Mouse (Mus musculus) adipocyte (in vitro differentiated cells): ENCODE results near the gene Gm29133.

Experiments used
- DNase-seq: peaks from one replicate; pipeline ENCODE4 v3.0.0-alpha.2; 2016; ENCODE audit warnings: low spot score

Gm29133 gene

GRCm38 (mm10) chr3:75747897-75748296 is at the start of gene Gm29133:
Gene Gm29133, plus strand, starts transcription at chr3:75748197.
- no peak for DNase-seq

DNA sequence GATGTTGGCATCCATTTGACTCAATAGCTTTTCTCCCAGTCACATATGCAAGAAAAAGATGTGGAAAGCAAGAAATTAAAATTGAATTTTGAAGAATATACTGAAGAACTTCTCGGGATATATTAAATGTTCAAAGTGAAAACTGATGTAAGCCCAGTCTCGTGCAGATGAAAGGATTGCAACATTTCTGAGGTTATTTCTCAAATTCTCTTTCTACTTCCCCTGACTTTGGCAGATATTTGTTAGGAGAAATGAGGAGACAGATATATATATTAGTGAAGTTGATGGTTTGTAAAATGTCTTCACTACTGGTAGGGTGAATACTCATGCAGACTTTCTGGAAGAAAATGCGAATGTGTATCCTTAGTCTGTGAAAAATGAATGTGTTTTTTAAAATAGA is 48.9 kb upstream of the Gm29133 start:
- DNase-seq, result no peak

DNA sequence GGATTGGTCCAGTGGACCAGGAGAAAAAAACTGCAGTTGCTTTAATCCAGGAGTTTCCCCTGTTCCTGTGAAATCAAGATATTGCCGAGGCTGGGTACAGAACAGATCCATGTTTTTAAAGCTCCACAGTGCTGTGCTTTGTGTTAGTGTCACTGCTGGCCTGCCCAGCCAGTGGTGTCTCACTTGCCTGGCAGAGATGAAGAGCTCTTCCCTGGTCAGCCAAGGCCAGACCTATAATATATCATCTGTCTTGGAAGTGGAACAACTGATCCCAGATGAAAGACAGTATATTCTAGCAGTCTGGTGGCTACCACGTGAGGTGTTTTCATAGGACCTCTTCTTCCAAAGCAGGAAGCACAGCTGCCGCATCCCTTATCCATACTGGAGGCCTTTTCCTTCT is 46.7 kb upstream of the Gm29133 start:
- DNase-seq, result no peak

DNA sequence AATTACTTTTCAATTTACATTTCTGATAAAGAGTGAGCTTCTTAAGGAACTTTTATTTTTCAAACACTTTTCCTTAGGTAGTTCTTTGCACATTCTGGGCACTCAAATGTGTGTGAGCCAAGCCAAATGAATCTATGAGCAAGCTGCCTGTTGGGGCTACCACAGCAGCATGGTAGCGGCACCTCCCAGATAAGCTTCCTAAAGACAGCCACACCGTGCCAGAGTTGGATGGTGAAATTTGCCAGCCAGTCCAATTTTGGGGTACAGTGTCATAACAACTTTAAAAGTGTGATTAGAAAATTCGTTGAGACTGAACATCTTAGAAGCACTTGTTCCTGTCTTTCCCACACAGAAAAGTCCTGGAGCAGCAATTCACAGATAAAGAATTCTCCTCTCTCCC is 41.5 kb upstream of the Gm29133 start:
- no peak for DNase-seq

- no peak for DNase-seq
Measured at GRCm38 (mm10) chr3:75713678-75714295, 34.2 kb upstream of the Gm29133 start.

DNA sequence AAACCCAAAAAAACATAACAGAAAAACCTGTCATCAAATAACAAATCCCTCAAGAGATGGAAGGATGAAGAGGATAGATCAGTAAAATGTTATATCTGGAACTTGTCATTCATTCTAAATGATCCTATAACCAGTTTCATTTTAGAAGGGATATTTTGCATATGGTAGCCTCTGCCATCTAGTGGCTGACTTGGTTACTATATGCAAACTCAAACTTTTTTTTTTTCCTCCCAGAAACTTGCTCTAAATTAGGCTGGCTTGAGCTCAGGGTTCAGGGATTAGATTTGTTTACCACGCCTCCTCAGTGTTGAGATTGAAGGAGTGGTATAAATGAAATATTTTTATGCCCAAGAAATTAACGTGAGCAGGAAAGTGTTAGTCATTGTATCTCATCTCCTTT is 27.3 kb upstream of the Gm29133 start:
- DNase-seq, result peak; percentile 67

DNA sequence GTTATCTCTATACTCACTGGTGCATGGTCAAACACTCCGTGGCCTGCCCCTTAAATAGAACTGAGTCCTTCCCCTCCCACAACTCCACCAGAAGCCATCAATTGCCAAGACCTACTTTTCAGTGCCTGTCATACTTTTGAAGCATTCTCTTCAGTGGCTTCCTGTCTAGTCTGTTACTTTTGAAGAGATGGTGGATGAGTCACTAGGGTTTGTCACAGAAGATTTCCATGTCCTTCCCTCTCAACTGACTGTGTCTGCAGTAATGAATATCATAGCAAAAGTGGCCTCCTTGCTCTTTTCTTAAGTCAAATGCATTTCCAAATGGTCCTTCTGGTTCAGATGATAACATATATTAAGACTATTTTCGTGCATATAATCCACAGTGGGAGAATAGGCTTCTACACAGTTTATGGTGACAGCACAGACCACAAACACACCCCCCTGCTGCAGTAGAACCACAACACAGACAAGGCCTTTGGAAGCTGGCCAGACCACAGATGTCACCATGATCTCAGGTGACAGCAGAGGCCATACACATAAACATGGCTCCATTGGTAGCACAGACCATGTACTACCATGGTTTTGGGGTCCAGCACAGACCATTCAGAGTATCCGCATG is 16.9 kb upstream of the Gm29133 start:
- no peak for DNase-seq

DNA sequence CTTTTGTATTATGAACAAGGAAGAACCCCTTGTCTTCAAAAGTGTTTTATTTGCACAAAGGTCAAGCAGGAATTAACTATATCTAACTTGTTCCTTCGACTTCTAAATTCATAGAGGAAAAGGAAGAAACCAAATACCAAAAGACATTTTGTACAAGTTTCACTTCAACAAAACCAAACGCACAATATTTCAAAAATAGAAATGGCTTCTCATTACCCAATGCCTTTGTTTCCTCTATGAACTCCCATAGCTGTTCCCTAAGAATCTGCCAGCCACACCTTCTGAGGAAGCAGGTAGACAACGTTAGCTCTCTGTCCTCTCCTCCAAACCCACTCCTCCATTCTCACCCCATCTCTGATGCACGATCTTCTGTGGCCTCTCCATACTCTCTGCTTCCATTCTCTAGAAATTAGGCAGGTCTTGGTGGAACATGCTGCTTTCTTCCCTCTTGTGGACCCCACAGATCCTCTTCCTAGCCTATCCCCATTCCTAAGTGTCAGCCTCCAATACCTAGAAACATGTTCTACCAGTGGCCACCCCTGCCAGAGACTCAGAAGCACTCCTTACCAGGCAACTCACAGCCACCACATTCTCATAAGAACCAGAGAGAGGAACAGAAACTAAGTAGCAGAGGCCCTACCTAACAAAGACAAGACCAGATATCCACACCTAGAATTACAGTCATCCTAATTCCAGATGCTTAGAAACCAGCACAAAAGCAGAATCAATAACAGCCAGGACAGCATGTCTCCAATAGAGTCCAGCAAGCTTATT is 4.1 kb upstream of the Gm29133 start:
- no peak for DNase-seq

GRCm38 (mm10) chr3:75745343-75745742 is 2.7 kb upstream of the Gm29133 start:
- DNase-seq, result no peak

DNA sequence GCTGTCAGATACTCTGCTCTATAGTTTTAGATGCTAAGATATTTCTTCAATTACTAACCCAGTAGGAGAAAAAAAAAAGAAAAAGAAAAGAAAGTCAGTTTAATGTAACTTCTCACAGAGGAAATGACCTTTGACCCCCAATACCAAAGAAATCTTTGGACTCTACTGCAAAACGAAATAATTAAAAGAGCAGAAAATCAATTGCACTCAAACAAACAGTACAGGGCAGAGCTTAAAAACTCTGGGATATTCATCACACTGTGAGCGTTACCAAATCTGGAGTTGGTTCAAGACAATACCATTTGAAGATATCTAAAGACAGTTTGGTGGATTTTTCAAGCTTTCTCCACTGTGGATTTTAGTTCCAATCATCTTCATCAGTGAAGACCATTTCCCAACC is 15.4 kb downstream of the Gm29133 start:
- no peak for DNase-seq

GRCm38 (mm10) chr3:75774253-75774652 is 26.3 kb downstream of the Gm29133 start:
- no peak for DNase-seq

DNA sequence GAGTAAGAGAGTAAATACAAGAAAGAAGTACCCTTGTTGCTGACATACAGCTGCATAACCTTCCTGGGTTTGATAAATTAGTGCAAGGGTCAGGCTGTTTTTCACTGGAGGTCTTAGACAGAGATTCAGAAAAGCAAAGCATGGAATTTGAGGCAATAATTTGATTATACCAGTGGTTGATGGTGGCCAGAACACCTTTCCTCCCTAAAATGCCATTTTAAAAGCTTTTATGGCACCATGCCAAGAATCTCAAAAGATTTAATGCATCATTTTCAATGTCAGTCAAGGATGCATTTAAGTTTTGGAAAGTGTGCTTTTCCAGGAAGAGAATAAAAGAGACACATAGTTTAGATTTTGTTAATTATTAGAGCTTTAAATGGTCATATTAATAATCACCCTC is 60.0 kb downstream of the Gm29133 start:
- DNase-seq, result no peak

GRCm38 (mm10) chr3:75823934-75824333 is 75.9 kb downstream of the Gm29133 start:
- no peak for DNase-seq

DNA sequence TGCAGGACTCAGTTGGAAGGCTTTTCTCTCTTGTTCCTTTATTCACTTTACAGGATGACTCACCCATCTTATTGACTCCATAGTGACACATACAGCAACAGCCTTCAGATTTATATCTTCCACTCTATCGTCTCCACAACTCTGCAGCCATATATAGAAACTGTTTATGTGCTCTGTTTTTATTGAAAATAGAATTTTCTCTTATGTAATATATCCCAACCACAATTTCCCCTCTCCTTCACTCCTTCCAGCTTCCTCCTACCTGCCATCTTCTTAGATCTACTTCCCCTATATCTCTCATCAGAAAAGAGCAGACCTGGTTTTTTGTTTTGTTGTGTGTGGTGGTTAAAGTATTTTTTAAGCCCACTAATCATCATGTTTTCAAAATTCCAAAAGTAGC is 76.5 kb downstream of the Gm29133 start:
- DNase-seq, result no peak

DNA sequence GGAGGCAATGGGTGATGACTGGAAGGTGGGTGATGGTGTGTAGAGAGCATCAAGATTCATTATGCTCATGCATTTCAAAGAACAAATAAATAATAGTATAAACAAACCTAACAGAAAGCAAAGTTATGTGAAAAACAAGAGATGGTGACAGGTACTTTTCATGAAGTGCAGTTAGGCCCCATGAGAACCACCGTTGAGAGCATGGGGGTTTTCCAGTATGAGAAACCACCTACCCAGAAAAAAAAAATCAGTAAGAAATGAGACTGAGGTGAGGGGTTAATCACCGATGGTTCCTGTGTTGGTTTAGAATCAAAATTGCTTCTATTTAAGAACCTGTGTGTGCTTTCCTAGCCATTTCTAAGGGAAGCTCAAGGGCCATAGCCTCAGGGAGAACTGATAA is 86.8 kb downstream of the Gm29133 start:
- no peak for DNase-seq

DNA sequence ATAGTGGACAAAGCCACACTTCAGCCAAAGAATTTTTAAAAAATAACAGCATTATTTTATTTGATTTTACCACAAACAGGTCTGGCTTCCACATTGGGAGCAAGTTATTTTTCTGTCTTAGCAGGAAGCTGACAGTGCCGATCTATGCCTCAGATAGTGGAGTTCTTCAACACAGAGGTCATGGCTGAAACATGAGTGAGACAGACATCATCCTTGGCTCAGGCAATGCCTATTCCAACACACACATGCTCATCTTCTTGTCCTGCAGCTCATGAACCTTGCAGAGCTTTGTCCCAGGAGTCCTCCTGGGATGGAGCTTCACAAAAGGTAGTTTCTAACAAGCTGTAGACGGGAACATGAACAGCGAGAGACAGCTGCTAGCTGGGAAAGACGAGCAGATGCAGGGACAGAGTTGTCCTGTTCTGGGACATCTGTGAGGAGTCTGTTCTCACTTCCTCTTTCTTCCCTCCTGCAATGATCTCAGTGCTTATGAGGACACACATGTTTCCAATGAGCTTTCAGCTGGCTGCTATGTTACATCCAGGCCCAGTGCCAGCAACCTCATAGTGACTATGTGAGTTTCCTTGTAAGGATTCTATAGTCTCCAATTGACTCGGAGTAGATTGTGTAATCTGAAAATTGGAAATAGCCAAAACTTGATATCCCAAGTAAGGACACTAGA is 87.4 kb downstream of the Gm29133 start:
- peak; percentile 12 for DNase-seq
